Mouse (Mus musculus) E14TG2a.4 (cell line): ENCODE results near the gene Mertk.

ENCODE experiments used
- CTCF ChIP-seq: conservative IDR thresholded peaks from 2 replicates; pipeline ENCODE4 v1.5.1; 2014; ENCODE audit warnings: low read length
- NANOG ChIP-seq: IDR thresholded peaks from 2 replicates; pipeline ENCODE4 v1.6.1; 2014; ENCODE audit warnings: borderline replicate concordance, low read length, mixed read lengths

- no peak for TF ChIP-seq CTCF
- TF ChIP-seq NANOG, result no peak
Measured at GRCm38 (mm10) chr2:128731951-128732350, 33.2 kb downstream of the Mertk start.
